Mouse (Mus musculus) forebrain, embryonic 15.5 days (tissue): Measurements from ENCODE around the gene Gm49345. TPM values are rescaled to one million over a fixed set of nuclear protein-coding genes. Genes with fewer than 3 reads are reported as not detected.
"Not testable (repeated sequence)": the region's sequence is repeated elsewhere in the genome, so short reads cannot be mapped to it uniquely, and the experiment has no call there.

ENCODE experiments used
- ATAC-seq: fragments of 200-750 bp; cut with Nextera tagmentation; replicated peaks from 2 replicates; pipeline ENCODE4 v1.8.0; 2017; ENCODE audit warnings: mild to moderate bottlenecking, moderate TSS enrichment, moderate library complexity
- H3K27ac ChIP-seq: fragments of 300-500 bp; sonication (generic); replicated peaks from 2 replicates; pipeline ENCODE4 v1.5.1; 2015; ENCODE audit warnings: mild to moderate bottlenecking, inconsistent platforms
- H3K27me3 ChIP-seq: fragments of 300-500 bp; sonication (generic); 2 replicates; pipeline ENCODE4 v1.6.1; 2015; ENCODE audit warnings: inconsistent platforms
- H3K36me3 ChIP-seq: fragments of 300-500 bp; sonication (generic); 2 replicates; pipeline ENCODE4 v1.6.1; 2015; ENCODE audit warnings: mild to moderate bottlenecking, inconsistent platforms
- H3K4me1 ChIP-seq: fragments of 300-500 bp; sonication (generic); 2 replicates; pipeline ENCODE4 v1.6.1; 2015; ENCODE audit warnings: inconsistent platforms
- H3K4me2 ChIP-seq: fragments of 300-500 bp; sonication (generic); replicated peaks from 2 replicates; pipeline ENCODE4 v1.6.1; 2015; ENCODE audit warnings: mild to moderate bottlenecking, inconsistent platforms
- H3K4me3 ChIP-seq: fragments of 300-500 bp; sonication (generic); 2 replicates; pipeline ENCODE4 v1.5.1; 2015; ENCODE audit warnings: mild to moderate bottlenecking, inconsistent platforms
- H3K9ac ChIP-seq: fragments of 300-500 bp; sonication (generic); replicated peaks from 2 replicates; pipeline ENCODE4 v1.6.1; 2015; ENCODE audit warnings: mild to moderate bottlenecking, inconsistent platforms
- H3K9me3 ChIP-seq: fragments of 300-500 bp; sonication (generic); 2 replicates; pipeline ENCODE4 v1.6.1; 2016; ENCODE audit warnings: inconsistent platforms
- WGBS: fragments of 180-500 bp; shearing (Covaris S2); methylation state at CpG from one replicate; pipeline ENCODE4 v1.1.7; 2015; ENCODE audit warnings: mixed read lengths; 5-methylcytosine and 5-hydroxymethylcytosine counted together
- polyA plus RNA-seq: library from polyadenylated mRNA; unstranded; fragments of >200 nt; fragmentation: Nextera tagmentation; extraction: Ambion mirVana; gene quantifications from 2 replicates; pipeline ENCODE4 v1.2.1, GENCODE M21; 2015

Gm49345 gene
- polyA plus RNA-seq, result 0.17 and 0.46 TPM in 2 replicates

GRCm38 (mm10) chr13:67637294-67638007 lies at the start of gene Gm49345, which contains the start of gene Zfp729a:
Gm49345 (minus strand) TSS chr13:67637769.
Zfp729a (minus strand) TSS chr13:67637791.
- peak within 1 kb of the TSS; percentile 14; the same call in 1 of the 2 replicates for H3K27ac ChIP-seq
- H3K9ac ChIP-seq, result peak within 1 kb of the TSS; percentile 72
- H3K36me3 ChIP-seq, result no peaks in the 10 kb centered on the region
- peak; percentile 99 for ATAC-seq
- H3K27me3 ChIP-seq, result no peaks in the 10 kb centered on the region
- peak within 1 kb of the TSS; percentile 86 for H3K4me3 ChIP-seq
- WGBS, result under 1% methylated on average over 19 of the region's 19 CpGs
- H3K4me1 ChIP-seq, result peaks cover 9% of the 10 kb centered on the region; the same call in 1 of the 2 replicates
- H3K9me3 ChIP-seq, result no peaks in the 10 kb centered on the region
- H3K4me2 ChIP-seq, result peak within 1 kb of the TSS; percentile 72

- 77% methylated on average over 4 of the region's 4 CpGs for WGBS
- H3K9me3 ChIP-seq, result no peaks in the 10 kb centered on the region
- no peak within 1 kb of the TSS for H3K27ac ChIP-seq
- H3K36me3 ChIP-seq, result no peaks in the 10 kb centered on the region
- ATAC-seq, result no peak
- peaks cover 8% of the 10 kb centered on the region for H3K4me1 ChIP-seq
- H3K4me3 ChIP-seq, result no peak within 1 kb of the TSS
- no peak within 1 kb of the TSS for H3K9ac ChIP-seq
- no peaks in the 10 kb centered on the region for H3K27me3 ChIP-seq
- no peak within 1 kb of the TSS for H3K4me2 ChIP-seq
Measured at GRCm38 (mm10) chr13:67686971-67687370, 49.4 kb upstream of the Gm49345 start, which contains the start of gene Zfp738. Zfp738 (minus strand) TSS chr13:67687071.

GRCm38 (mm10) chr13:67683841-67684240 lies 46.3 kb upstream of the Gm49345 start:
- H3K9me3 ChIP-seq, H3K4me1 ChIP-seq, H3K27me3 ChIP-seq, H3K27ac ChIP-seq, H3K36me3 ChIP-seq: not testable (repeated sequence)
- 0 out of 2 replicates have a peak overlapping the region, but pooled peaks have one; percentile 79 for H3K9ac ChIP-seq
- WGBS, result 69% methylated on average over 2 of the region's 2 CpGs
- peak overlapping the region; percentile 87 for H3K4me2 ChIP-seq
- peak; percentile 34 for ATAC-seq
- peak overlapping the region; percentile 86 for H3K4me3 ChIP-seq

GRCm38 (mm10) chr13:67682959-67683735 lies 45.6 kb upstream of the Gm49345 start:
- Histone ChIP-seq H3K9ac (peak overlapping the region; percentile 79), H3K4me2 (peak overlapping the region; percentile 87), H3K4me3 (peak overlapping the region; percentile 86)
- H3K36me3 ChIP-seq, H3K27me3 ChIP-seq, H3K9me3 ChIP-seq, H3K4me1 ChIP-seq, H3K27ac ChIP-seq: not testable (repeated sequence)
- peak; percentile 100 for ATAC-seq
- WGBS, result 9% methylated on average over 16 of the region's 16 CpGs

- Histone ChIP-seq H3K27ac (no peak overlapping the region), H3K4me1 (no peaks in the 10 kb centered on the region), H3K4me3 (no peak overlapping the region), H3K27me3 (no peaks in the 10 kb centered on the region), H3K9ac (no peak overlapping the region), H3K36me3 (peaks cover 5% of the 10 kb centered on the region), H3K4me2 (no peak overlapping the region), H3K9me3 (no peaks in the 10 kb centered on the region)
- 97% methylated on average over 2 of the region's 2 CpGs for WGBS
- no peak for ATAC-seq
Measured at GRCm38 (mm10) chr13:67674902-67675301, 37.3 kb upstream of the Gm49345 start.

GRCm38 (mm10) chr13:67652496-67652895 lies 14.9 kb upstream of the Gm49345 start:
- ATAC-seq, result no peak
- no peaks in the 10 kb centered on the region for H3K27me3 ChIP-seq
- WGBS, result 22% methylated on average over 3 of the region's 3 CpGs
- H3K4me1 ChIP-seq, result no peaks in the 10 kb centered on the region
- no peak overlapping the region for H3K9ac ChIP-seq
- no peak overlapping the region for H3K4me3 ChIP-seq
- no peaks in the 10 kb centered on the region for H3K36me3 ChIP-seq
- no peaks in the 10 kb centered on the region for H3K9me3 ChIP-seq
- H3K27ac ChIP-seq, result no peak overlapping the region
- H3K4me2 ChIP-seq, result no peak overlapping the region

GRCm38 (mm10) chr13:67610108-67610507 lies 27.5 kb downstream of the Gm49345 start:
- H3K27me3 ChIP-seq, result no peaks in the 10 kb centered on the region
- no peak overlapping the region for H3K27ac ChIP-seq
- 90% methylated on average over 4 of the region's 4 CpGs for WGBS
- ATAC-seq, result no peak
- no peak overlapping the region for H3K9ac ChIP-seq
- no peak overlapping the region for H3K4me3 ChIP-seq
- H3K4me2 ChIP-seq, result no peak overlapping the region
- peaks cover 9% of the 10 kb centered on the region for H3K4me1 ChIP-seq
- H3K36me3 ChIP-seq, result 0 out of 2 replicates have a peak, but pooled peaks cover 2% of the 10 kb centered on the region
- H3K9me3 ChIP-seq, result no peaks in the 10 kb centered on the region

- Histone ChIP-seq H3K9ac (peak within 1 kb of the TSS; percentile 71), H3K27ac (peak within 1 kb of the TSS; percentile 69), H3K9me3 (no peaks in the 10 kb centered on the region), H3K36me3 (0 out of 2 replicates have a peak, but pooled peaks cover 2% of the 10 kb centered on the region), H3K4me1 (peaks cover 9% of the 10 kb centered on the region), H3K4me2 (peak within 1 kb of the TSS; percentile 72), H3K4me3 (peak within 1 kb of the TSS; percentile 89), H3K27me3 (no peaks in the 10 kb centered on the region)
- ATAC-seq, result peak; percentile 97
- WGBS, result 2% methylated on average over 20 of the region's 20 CpGs
Measured at GRCm38 (mm10) chr13:67609066-67609876, 28.3 kb downstream of the Gm49345 start, which contains the start of gene Zfp729b. Zfp729b (minus strand) TSS chr13:67609707.

GRCm38 (mm10) chr13:67572591-67573189 lies 64.9 kb downstream of the Gm49345 start:
- Histone ChIP-seq H3K9ac (no peak overlapping the region), H3K36me3 (no peaks in the 10 kb centered on the region), H3K27me3 (no peaks in the 10 kb centered on the region), H3K9me3 (no peaks in the 10 kb centered on the region), H3K27ac (no peak overlapping the region), H3K4me3 (no peak overlapping the region), H3K4me2 (no peak overlapping the region), H3K4me1 (no peaks in the 10 kb centered on the region)
- 68% methylated on average over 5 of the region's 5 CpGs for WGBS
- ATAC-seq, result no peak

GRCm38 (mm10) chr13:67553730-67554129 lies 83.8 kb downstream of the Gm49345 start, which contains the start of gene Zfp748:
Zfp748 (minus strand) TSS chr13:67553830.
- WGBS, result 82% methylated on average over 4 of the region's 4 CpGs
- Histone ChIP-seq H3K4me1 (peaks cover 23% of the 10 kb centered on the region), H3K36me3 (no peaks in the 10 kb centered on the region), H3K9me3 (no peaks in the 10 kb centered on the region), H3K4me3 (peak within 1 kb of the TSS; percentile 81), H3K9ac (peak within 1 kb of the TSS; percentile 77), H3K4me2 (peak within 1 kb of the TSS; percentile 70), H3K27ac (peak within 1 kb of the TSS; percentile 76), H3K27me3 (no peaks in the 10 kb centered on the region)
- no peak for ATAC-seq
